Mouse (Mus musculus): ENCODE results near the gene Ung.

DNA sequence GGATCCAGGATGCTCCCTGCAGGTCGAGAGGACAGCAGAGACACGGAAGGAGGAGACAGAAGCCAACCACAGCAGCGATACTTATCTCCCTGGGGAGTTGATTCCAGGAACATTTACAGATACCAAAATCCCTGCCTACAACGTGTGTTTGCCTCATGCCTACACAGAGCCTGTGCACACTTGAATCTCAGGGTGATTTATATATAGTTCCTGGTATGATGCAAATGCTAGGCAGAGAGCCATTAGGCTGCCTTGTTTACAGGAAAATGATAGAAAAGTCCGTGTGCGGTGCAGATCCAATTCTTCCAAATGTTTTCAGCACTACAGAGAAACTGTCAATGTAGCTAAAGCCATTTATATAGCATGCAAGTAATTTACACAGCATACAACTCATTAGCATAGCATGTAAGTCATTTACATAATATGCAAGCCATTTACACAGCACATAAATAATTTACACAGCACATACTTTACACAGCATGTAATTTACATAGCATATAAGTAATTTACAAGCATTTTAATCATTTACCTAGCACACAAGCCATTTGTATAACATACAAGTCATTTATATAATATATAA is 33.0 kb downstream of the Ung start:
- TF ChIP-seq CTCF (IDR thresholded peaks at IDR 0.05; ENCODE audit: low read depth) (no peak), EP300 (optimal IDR thresholded peaks at IDR 0.05) (no peak)

All from stomach, postnatal 0 days (tissue).